ENCODE assay signal across 25 mouse cellular contexts in the genomic region with DNA sequence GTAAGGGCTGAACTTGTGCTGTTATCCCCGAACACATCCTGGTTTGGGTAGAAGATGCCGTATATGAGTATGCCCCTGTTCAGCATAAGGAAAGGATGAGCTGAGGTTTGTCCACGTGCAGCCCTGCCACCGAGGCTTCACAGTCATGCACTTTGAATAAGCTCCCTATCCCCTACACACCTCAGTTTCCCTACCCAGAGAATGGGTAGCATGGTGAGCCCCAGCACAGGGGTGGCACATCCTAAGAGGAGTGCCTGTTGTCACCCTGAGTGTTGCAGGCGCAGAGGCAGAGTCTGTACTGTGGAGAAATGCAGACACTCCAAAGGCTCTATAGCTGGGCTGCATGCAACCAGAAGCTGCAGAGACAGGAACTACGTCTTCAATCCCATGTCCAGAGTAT.
A peak's percentile ranks its signal among the peaks of the same experiment; 100 is the strongest.
DNase-seq lines count a peak whose midpoint lies in the region; ATAC-seq and TF ChIP-seq lines count a peak whose summit lies in the region.
"Had no signal": no experiment of that assay in that cellular context is flagged by ENCODE, and none has a peak within 500 bp of the region (broad histone marks: within the 10 kb centered on the region; RNA-seq: fewer than 3 reads in every experiment).

No protein-coding gene starts in this region.

- 96% methylated on average over 6 of the region's 6 CpGs for WGBS in forebrain, embryonic 11.5 days
- 97% methylated on average over 6 of the region's 6 CpGs for WGBS in forebrain, postnatal 0 days
- WGBS in hindbrain, embryonic 15.5 days, result 96% methylated on average over 6 of the region's 6 CpGs
- WGBS in hindbrain, postnatal 0 days, result 90% methylated on average over 6 of the region's 6 CpGs
- WGBS in midbrain, embryonic 15.5 days, result 96% methylated on average over 6 of the region's 6 CpGs
- 94% methylated on average over 6 of the region's 6 CpGs for WGBS in midbrain, embryonic 10.5 days

- no peak overlapping the region for H3K9ac ChIP-seq in forebrain, embryonic 11.5 days (ENCODE audit: low read length)
- H3K9ac ChIP-seq in forebrain, postnatal 0 days, result no peak overlapping the region
- H3K9ac ChIP-seq in hindbrain, embryonic 15.5 days, result no peak overlapping the region
- H3K9ac ChIP-seq in hindbrain, postnatal 0 days (replicated peaks; ENCODE audit: low read length), result no peak overlapping the region
- no peak overlapping the region for H3K9ac ChIP-seq in midbrain, embryonic 15.5 days
- H3K9ac ChIP-seq: embryonic facial prominence, embryonic 12.5 days; heart, embryonic 12.5 days; heart, embryonic 15.5 days; hindbrain, embryonic 13.5 days had no signal

- H3K4me3 ChIP-seq in forebrain, embryonic 11.5 days (ENCODE audit: low read depth, low read length), result no peak overlapping the region
- no peak overlapping the region for H3K4me3 ChIP-seq in forebrain, postnatal 0 days (ENCODE audit: low read depth, low read length)
- no peak overlapping the region for H3K4me3 ChIP-seq in hindbrain, embryonic 15.5 days
- no peak overlapping the region for H3K4me3 ChIP-seq in hindbrain, postnatal 0 days (ENCODE audit: low read length)
- no peak overlapping the region for H3K4me3 ChIP-seq in midbrain, embryonic 15.5 days
- H3K4me3 ChIP-seq in midbrain, embryonic 10.5 days, result no peak overlapping the region
- H3K4me3 ChIP-seq: embryonic facial prominence, embryonic 12.5 days; erythroblast, embryonic 14.5 days; heart, embryonic 12.5 days; heart, embryonic 15.5 days; hindbrain, embryonic 10.5 days; hindbrain, embryonic 13.5 days had no signal

- 0 out of 2 replicates have a peak, but pooled peaks cover 4% of the 10 kb centered on the region for H3K4me1 ChIP-seq in forebrain, embryonic 11.5 days (replicated peaks; ENCODE audit: control insufficient read depth, insufficient read depth, low read length)
- no peaks in the 10 kb centered on the region for H3K4me1 ChIP-seq in forebrain, postnatal 0 days (ENCODE audit: insufficient read depth)
- H3K4me1 ChIP-seq in hindbrain, embryonic 15.5 days (replicated peaks), result no peaks in the 10 kb centered on the region; the same call in 1 of the 2 replicates
- no peaks in the 10 kb centered on the region for H3K4me1 ChIP-seq in hindbrain, postnatal 0 days (ENCODE audit: insufficient read depth, low read length)
- no peaks in the 10 kb centered on the region for H3K4me1 ChIP-seq in midbrain, embryonic 15.5 days
- H3K4me1 ChIP-seq in midbrain, embryonic 10.5 days, result peaks cover 6% of the 10 kb centered on the region; the same call in 1 of the 2 replicates
- H3K4me1 ChIP-seq: embryonic facial prominence, embryonic 12.5 days; heart, embryonic 15.5 days had no signal

- no peak overlapping the region for H3K4me2 ChIP-seq in forebrain, embryonic 11.5 days (ENCODE audit: low read depth, low read length, severe bottlenecking)
- no peak overlapping the region for H3K4me2 ChIP-seq in forebrain, postnatal 0 days (ENCODE audit: low read depth)
- no peak overlapping the region for H3K4me2 ChIP-seq in hindbrain, embryonic 15.5 days
- no peak overlapping the region for H3K4me2 ChIP-seq in hindbrain, postnatal 0 days (ENCODE audit: low read depth, low read length)
- no peak overlapping the region for H3K4me2 ChIP-seq in midbrain, embryonic 15.5 days
- H3K4me2 ChIP-seq: embryonic facial prominence, embryonic 12.5 days; heart, embryonic 12.5 days; heart, embryonic 15.5 days; hindbrain, embryonic 13.5 days had no signal

- TF ChIP-seq CTCF in forebrain, postnatal 0 days (IDR thresholded peaks at IDR 0.05; ENCODE audit: low read depth), result no peak
- TF ChIP-seq CTCF in hindbrain, postnatal 0 days (IDR thresholded peaks at IDR 0.05; ENCODE audit: low read depth), result no peak

- 0 out of 2 replicates have a peak, but pooled peaks have one; percentile 27 for ATAC-seq in forebrain, embryonic 11.5 days (replicated peaks; ENCODE audit: low FRiP score)
- ATAC-seq in forebrain, postnatal 0 days, result no peak
- 0 out of 2 replicates have a peak, but pooled peaks have one; percentile 5 for ATAC-seq in hindbrain, embryonic 15.5 days (ENCODE audit: low FRiP score, low read depth)
- no peak for ATAC-seq in hindbrain, postnatal 0 days
- 0 out of 2 replicates have a peak, but pooled peaks have one; percentile 30 for ATAC-seq in midbrain, embryonic 15.5 days (replicated peaks)

- DNase-seq in forebrain, embryonic 11.5 days (ENCODE audit: low spot score), result no peak
- DNase-seq in forebrain, postnatal 0 days, result no peak
- no peak for DNase-seq in hindbrain, postnatal 0 days (ENCODE audit: low spot score)
- DNase-seq in midbrain, embryonic 10.5 days (ENCODE audit: low spot score), result no peak
- DNase-seq: adrenal gland, postnatal 10 days; adrenal gland, postnatal 36 days; B cell, adult 2 months; cerebellum, adult 18-20 months; cerebellum, adult 9-10 months; cerebellum, postnatal 14 days; gastrocnemius, postnatal 25 days; heart, adult 18-20 months; heart, postnatal 10 days; heart, postnatal 36 days had no signal

- no peak overlapping the region for H3K27ac ChIP-seq in forebrain, embryonic 11.5 days (ENCODE audit: low read depth, low read length)
- no peak overlapping the region for H3K27ac ChIP-seq in forebrain, postnatal 0 days (ENCODE audit: low read depth, low read length)
- H3K27ac ChIP-seq in hindbrain, embryonic 15.5 days (replicated peaks), result no peak overlapping the region
- no peak overlapping the region for H3K27ac ChIP-seq in hindbrain, postnatal 0 days
- no peak overlapping the region for H3K27ac ChIP-seq in midbrain, embryonic 15.5 days
- no peak overlapping the region for H3K27ac ChIP-seq in midbrain, embryonic 10.5 days (replicated peaks)
- H3K27ac ChIP-seq: embryonic facial prominence, embryonic 12.5 days; heart, embryonic 15.5 days; hindbrain, embryonic 10.5 days; hindbrain, embryonic 13.5 days had no signal

- no peaks in the 10 kb centered on the region for H3K9me3 ChIP-seq in forebrain, embryonic 11.5 days (ENCODE audit: control insufficient read depth, low read length)
- no peaks in the 10 kb centered on the region for H3K9me3 ChIP-seq in forebrain, postnatal 0 days (ENCODE audit: low read length)
- no peaks in the 10 kb centered on the region for H3K9me3 ChIP-seq in hindbrain, embryonic 15.5 days
- no peaks in the 10 kb centered on the region for H3K9me3 ChIP-seq in hindbrain, postnatal 0 days (ENCODE audit: low read length)
- no peaks in the 10 kb centered on the region for H3K9me3 ChIP-seq in midbrain, embryonic 15.5 days
- H3K9me3 ChIP-seq in midbrain, embryonic 10.5 days (replicated peaks), result no peaks in the 10 kb centered on the region
- H3K9me3 ChIP-seq: embryonic facial prominence, embryonic 12.5 days; heart, embryonic 12.5 days; heart, embryonic 15.5 days; hindbrain, embryonic 10.5 days; hindbrain, embryonic 13.5 days had no signal

- H3K27me3 ChIP-seq in forebrain, embryonic 11.5 days (ENCODE audit: control insufficient read depth, insufficient read depth, low read length), result no peaks in the 10 kb centered on the region
- H3K27me3 ChIP-seq in forebrain, postnatal 0 days (ENCODE audit: insufficient read depth, low read length), result no peaks in the 10 kb centered on the region
- H3K27me3 ChIP-seq in hindbrain, embryonic 15.5 days, result no peaks in the 10 kb centered on the region
- H3K27me3 ChIP-seq in hindbrain, postnatal 0 days (ENCODE audit: insufficient read depth, low read length), result no peaks in the 10 kb centered on the region
- no peaks in the 10 kb centered on the region for H3K27me3 ChIP-seq in midbrain, embryonic 15.5 days (replicated peaks)
- peaks cover 18% of the 10 kb centered on the region for H3K27me3 ChIP-seq in midbrain, embryonic 10.5 days (ENCODE audit: low read depth, poor library complexity, severe bottlenecking)
- H3K27me3 ChIP-seq: CH12.LX; embryonic facial prominence, embryonic 12.5 days; heart, embryonic 12.5 days; heart, embryonic 15.5 days; hindbrain, embryonic 13.5 days; Patski had no signal

- no peaks in the 10 kb centered on the region for H3K36me3 ChIP-seq in forebrain, embryonic 11.5 days (ENCODE audit: control insufficient read depth, insufficient read depth, low read length)
- H3K36me3 ChIP-seq in forebrain, postnatal 0 days (ENCODE audit: insufficient read depth), result no peaks in the 10 kb centered on the region
- no peaks in the 10 kb centered on the region for H3K36me3 ChIP-seq in hindbrain, embryonic 15.5 days
- no peaks in the 10 kb centered on the region for H3K36me3 ChIP-seq in hindbrain, postnatal 0 days (ENCODE audit: insufficient read depth, low read length)
- no peaks in the 10 kb centered on the region for H3K36me3 ChIP-seq in midbrain, embryonic 15.5 days (replicated peaks)
- H3K36me3 ChIP-seq in midbrain, embryonic 10.5 days, result no peaks in the 10 kb centered on the region
- H3K36me3 ChIP-seq: G1E; heart, embryonic 15.5 days; hindbrain, embryonic 10.5 days had no signal

Comparison
In these comparisons a context has a peak if more than half of its experiments do, and no peak if none do; other contexts are left out.
1. ATAC-seq: peak in forebrain, embryonic 11.5 days (single experiment), hindbrain, embryonic 15.5 days (single experiment) and midbrain, embryonic 15.5 days (single experiment); none in forebrain, postnatal 0 days (single experiment) and hindbrain, postnatal 0 days (single experiment).